Mouse (Mus musculus) B cell, adult 2 months (primary cell): Measurements from ENCODE around the gene Dnah14.

Experiments used
- DNase-seq, 2 experiments: peaks; one replicate each; pipeline ENCODE4 v3.0.0; 2022

The Dnah14 gene

DNA sequence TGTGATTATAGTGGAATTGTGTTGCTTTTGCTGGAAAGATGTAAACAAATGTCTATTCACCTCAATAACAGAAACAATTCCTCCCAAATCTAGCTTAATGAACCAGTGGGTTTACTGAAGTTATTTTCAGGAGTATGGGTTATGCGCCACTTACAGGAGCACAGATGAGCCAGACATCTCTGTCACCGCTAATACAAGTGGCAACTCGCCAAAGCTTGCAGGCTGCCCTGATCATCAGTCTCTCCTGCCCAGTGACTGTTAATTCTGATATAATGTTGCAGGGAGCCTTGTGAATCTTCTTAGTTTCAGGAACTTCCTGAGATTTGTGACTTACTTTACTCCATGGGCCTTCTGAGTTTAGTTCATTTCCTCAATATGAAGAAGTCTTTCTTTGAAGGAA lies 223.6 kb downstream of the Dnah14 start:
- no peak for DNase-seq

DNA sequence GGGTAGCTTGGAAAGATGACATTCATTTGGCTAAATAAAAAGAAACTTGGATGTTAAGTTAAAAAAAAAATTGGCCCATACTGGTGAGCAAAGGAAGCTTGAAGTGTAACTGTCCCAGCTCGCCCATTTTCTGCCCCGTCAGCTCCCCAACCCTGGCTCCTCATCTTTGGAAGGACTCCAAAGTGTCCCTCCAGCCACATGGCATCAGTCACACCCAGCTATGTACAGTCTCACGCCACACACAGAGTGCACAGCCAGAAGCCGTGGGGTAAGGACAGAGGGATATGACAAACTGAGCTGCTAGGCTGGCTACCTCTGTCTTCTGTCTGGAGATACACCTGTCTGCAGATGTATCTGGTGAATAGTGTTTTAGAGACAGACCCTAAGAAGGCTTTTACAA lies 224.3 kb downstream of the Dnah14 start:
- DNase-seq, result no peak

DNA sequence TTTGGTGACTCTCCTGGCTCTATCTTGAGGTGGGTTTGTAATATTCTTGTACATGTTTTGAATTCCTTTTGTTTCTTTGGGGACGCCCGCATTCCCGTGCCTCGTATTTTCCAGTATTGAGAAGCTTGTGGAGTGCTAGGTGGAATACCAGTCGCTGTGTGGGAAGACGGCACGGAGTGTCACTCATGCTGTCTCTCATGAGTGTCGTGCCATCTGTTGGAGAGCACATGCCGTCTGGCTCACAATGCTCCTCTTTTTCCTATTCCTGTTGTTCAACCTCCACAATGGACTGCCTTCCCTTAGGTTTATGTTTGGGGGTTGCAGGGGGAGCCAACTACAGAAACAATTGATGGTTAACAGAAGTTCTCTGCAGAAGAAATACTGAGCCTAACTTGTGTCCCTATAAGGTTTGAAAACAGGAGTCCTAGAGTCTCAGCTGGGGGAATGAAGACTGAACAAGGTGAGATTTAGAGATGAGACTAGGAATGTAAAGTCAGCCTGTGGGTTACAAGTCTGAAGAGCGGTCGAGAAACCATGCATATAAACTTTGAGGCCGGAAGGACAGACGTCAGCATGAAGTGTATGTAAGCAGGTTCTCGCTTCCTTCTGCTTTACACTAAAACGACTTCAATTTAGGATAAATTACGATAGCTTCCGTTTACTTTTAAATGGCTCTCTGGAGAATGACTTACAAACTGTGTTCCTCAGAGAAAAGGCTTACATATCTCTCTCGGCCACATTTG lies 235.3 kb downstream of the Dnah14 start:
- DNase-seq, result no peak

DNA sequence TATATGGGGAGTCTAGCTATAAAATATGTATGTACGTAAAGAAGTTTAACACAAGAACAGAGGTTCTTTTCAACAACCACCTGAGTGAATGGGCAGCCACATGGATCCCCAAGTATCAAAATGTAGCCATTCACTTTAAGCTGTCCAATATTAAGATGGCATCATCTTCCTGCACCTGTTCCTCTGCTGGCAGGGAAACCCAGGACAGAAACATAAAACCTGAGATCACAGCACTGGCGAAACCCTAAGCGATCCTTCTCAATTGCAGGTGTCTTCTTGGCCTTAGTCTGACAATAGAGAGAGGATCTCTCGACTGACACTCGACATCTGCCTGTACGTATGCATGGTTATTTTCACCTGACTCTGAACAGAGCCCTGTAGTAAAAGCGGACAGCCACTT lies 250.4 kb downstream of the Dnah14 start:
- no peak for DNase-seq

DNA sequence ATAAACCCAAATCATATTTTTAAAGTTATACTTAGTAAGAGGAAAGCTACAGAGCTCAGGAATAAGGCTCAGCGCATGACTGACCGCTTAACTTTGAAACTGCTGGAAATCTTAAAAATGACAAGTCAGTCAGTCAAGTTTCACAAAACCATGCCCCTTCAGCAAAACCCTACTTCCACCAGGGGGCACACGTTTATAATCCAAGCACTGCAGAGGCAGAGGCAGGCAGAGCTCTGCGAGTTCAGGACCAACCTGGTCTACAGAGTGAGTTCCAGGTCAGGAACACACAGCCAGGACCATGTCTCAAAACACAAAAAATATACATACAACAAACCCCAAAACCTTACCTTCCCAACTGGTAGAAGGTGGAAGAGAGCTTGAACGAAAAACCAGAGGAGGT lies 252.0 kb downstream of the Dnah14 start:
- DNase-seq, result peak; percentile 80 to 83

DNA sequence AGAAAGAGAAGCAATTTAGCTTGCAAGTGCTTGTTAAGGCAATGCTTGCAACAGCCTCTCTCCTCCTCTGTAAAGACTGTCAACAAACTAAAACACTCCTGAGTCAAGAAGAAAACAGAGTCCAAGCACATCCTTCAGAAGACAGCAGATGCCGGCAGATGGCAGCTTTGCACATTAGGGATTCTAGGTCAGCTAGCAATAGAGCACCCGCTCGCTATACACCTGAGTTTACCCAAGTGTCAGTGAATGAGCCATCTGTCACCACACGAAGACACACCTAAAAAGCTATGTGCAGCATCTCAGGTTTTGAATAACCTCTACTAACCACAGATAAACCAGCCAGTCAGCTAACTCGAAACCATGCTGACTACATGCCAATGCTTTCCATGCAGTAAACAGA lies 256.4 kb downstream of the Dnah14 start:
- no peak for DNase-seq

DNA sequence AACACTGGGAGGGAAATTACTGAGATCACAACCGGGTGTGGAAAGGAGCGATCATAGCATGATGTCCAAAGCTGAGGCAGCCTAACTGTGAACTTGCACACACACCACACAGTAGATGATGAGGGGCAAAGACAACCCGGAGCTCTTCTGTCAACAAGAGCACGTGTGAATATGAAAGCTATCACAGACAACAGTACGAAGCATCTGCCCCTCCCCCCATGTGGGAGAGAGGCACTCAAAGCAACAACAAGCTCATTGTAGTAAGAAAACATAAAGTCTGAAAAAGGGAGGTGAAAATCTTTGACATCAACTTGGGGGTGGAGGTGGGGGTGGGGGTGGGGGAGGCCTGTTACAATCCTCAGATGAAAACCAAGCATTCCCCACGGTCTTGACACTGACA lies 256.8 kb downstream of the Dnah14 start:
- no peak for DNase-seq

DNA sequence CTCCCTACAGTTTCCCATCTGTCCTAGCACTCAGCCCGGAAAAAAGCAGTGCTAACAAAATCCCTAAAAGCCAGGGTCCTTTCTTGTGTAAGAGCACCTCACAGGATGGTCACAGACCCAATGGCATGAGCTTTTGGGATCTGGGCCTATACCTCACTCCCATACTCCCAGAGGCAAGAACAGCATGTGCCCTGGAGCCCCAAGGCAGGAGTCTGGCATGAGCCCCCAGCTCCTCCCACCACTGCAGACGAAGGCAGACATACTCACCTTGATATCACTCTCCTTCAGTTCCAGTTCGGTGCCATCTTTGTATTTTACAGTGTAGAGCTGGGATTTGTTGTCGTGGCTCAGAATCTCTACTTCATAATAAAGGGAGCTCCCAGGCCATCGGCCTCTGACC lies 261.8 kb downstream of the Dnah14 start:
- no peak for DNase-seq

DNA sequence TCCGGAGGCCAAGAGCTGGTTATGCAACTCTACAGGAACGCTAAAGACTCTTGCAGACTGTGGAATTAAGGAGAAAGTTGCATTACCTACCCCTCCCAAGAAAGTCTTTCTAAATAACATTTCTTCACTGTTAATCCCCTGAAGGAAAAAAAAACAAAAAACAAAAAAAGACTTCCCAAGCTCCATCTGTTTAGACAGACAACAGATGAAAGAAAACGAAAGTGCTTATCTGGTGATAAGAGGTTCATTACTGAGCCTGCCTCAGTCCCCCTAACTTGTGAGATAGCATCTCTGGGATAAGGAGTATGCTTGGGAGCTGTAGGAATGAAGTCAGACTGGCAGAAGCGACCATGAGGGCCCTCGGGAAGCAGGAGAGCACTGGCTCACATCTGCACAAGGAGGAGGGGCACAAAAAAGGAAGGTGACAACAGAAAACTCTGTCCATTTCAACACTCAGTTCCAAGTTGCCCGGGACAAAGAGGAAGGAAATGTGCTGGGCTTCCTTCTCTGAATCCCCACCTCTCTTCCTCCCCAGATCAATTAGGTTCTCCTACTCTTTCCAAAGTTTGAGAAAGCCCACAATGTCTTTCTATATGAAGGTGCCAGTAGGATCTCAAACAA lies 263.5 kb downstream of the Dnah14 start:
- no peak for DNase-seq

DNA sequence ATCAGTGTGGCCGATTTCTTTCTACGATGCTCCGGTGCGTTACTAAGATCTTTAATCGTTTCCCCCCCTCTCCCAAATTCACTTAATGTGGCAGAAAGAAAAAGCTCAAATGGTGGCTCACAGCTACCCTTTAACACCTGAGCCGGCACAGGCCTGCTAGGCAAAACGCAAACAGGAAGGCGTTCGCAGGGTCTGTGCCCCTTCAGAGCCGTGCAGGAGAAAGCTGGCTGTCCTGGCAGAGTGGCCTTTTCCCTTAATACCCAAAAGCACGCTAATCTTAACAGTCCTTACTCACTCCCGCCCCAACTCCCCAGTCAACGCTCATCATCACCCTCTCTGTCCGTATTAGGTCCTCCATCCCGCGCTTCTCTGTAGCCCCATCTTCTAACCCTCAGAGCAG lies 265.0 kb downstream of the Dnah14 start:
- no peak for DNase-seq

DNA sequence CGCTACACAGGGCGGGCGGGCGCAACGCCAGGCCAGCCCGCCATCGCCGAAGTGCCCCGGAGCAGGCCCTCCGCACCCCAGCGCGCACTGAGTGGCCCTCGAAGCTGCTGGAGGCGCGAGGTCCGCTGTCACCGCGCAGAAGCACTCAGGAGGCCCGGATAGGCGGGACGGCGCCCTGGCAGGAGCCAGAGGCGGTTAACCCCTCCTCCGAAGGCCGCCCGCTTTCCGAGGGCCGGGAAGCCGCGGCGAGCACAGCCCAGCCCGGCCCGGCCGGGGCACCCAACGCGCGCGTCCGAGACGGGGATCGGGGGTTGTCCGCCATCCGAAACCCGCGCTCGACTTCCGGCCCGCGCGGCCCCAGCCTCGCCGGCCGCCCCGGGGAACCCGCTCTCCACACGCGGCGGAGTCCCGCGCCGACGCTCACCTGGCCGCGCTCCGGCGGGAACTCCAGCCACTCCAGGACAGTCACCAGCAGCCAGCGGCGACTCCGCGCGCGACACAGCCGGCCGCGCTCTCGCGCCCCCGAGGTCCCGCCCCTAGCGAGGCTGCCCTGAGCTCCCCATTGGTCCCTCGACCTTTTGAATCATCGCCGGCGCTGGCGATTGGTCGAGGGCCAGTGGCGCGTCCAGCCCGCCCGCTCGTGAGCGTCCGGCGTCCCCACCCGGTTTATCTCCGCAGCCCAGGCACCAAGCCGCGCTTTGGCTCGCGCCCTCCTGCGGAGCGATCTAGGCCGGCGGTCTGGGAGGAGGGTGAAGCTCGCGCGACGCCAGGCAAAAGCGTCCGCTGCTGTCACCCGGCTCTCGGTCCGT lies 265.7 kb downstream of the Dnah14 start:
- DNase-seq, result peak; percentile 92 to 93

DNA sequence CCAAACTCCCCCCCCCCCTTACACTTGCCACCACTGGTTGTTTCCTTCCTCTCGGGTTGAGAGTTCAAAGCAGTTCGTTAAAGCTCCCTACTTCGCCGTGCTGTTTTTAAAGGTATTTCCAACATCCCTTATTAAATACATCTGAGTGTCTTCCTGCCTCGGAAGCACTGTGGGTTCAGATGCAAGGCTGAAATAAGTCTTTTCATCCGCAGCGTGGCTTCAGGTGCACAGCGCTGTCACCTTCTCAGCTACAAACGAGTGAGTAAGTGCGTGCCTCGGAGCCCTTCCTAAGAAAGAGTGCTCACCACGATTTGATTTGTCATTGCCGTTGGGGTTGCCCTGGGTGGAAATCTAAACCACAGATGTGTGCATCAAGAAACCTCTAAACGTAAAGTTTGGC lies 266.4 kb downstream of the Dnah14 start, which contains the start of gene Lbr:
Gene Lbr, minus strand, starts transcription at position 266 of the 400 bp plus-strand sequence.
- peak in 1 of 2 experiments; percentile 41 for DNase-seq

DNA sequence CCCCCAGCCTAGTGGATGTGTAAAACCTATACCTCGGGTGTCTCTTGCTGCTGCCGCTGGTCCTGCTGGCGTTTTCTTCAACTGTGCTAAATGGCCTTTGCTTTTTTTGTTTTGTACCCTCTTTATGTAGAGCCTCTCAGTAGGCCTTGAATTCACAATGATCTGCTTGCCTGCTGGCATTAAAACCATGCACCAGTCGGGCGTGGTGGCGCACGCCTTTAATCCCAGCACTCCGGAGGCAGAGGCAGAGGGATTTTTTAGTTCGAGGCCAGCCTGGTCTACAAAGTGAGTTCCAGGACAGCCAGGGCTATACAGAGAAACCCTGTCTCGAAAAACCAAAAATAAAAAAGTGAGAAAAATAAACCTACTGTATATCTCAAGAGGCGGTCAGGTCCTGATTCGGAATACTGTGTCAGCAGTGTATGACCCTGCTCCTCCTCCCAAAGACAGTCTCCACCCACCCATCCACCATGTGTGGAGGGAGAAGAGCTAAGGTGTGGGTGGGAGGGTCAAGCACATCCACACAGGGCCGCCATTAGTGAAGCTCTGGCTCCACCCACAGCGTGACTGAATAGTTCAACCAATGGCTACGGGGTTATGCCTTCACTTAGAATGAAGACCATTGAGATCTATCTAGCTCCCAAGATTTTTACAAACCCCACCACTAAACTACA lies 268.7 kb downstream of the Dnah14 start:
- no peak for DNase-seq

DNA sequence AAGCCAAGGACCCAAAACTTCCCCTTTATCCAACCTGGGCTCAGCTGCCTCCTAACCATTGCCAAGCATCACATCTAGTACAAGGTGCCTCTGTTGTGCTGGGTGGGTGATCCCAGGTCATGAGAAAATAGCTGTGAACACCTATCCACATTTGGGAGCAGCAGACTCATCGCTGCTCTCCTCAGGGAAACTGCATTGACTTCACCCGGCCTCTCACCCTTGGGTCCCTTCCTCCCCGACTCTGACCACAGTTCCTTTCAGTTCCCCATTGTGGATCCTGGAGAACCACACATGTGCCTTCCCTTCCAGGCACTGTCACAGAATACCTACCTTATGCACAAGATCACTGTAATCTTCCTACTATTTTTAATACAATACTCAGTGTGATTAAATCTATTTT lies 269.4 kb downstream of the Dnah14 start:
- DNase-seq, result peak; percentile 31

DNA sequence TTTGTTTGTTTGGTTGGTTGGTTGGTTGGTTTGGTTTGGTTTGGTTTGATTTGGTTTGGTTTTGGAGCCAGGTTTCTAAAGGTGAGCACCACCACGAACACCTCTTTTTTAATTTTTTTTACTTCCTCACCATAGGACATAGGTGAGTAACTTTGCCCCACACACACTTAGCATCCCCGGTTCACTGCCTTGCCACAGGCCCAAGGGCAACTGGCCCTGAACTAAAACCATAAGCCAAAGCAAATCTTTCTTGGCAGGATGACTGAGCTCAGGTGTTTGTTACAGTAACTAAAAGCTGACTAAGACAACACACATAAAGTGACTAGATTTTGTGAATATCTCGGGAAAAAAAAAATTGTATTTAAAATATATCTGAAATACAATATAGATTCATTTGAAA lies 271.0 kb downstream of the Dnah14 start:
- DNase-seq, result peak; percentile 46 to 55

DNA sequence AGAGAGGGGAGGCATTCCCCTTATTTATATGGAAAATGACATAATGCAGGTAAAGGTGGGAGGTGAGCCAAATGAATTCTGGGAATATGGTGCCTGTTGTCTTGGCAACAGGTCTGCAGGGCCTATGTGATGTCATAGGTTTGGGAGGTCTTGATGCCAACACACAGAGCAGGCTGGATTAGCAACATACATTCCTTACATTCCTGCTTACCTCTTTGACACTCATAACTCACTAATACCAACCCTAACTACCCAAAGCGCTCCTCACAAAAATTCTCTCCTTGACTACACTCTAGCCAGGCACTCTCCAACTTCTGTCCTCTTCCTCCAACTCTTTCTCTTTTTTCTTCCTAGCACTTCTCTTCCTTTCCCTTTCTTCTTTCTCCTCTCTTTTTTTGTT lies 271.9 kb downstream of the Dnah14 start:
- DNase-seq, result no peak

DNA sequence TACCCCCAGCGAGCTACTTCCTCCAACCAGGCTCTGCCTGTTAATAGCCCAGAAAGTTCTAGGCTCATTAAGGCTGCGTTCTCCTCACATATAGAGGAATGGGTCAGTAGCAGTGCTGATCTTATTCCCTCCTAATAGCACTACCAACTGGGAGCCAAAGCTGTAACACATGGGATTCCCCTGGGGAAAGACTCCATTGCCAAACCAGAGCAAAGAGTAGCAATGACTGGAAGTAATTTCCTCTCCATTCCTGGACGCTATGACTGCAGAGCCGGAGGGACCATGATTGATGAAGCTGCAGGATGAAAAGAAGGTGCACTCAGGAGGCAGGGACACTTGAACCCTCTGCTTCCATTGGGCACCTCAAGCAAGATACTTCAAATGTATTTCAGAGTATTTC lies 274.1 kb downstream of the Dnah14 start:
- no peak for DNase-seq

DNA sequence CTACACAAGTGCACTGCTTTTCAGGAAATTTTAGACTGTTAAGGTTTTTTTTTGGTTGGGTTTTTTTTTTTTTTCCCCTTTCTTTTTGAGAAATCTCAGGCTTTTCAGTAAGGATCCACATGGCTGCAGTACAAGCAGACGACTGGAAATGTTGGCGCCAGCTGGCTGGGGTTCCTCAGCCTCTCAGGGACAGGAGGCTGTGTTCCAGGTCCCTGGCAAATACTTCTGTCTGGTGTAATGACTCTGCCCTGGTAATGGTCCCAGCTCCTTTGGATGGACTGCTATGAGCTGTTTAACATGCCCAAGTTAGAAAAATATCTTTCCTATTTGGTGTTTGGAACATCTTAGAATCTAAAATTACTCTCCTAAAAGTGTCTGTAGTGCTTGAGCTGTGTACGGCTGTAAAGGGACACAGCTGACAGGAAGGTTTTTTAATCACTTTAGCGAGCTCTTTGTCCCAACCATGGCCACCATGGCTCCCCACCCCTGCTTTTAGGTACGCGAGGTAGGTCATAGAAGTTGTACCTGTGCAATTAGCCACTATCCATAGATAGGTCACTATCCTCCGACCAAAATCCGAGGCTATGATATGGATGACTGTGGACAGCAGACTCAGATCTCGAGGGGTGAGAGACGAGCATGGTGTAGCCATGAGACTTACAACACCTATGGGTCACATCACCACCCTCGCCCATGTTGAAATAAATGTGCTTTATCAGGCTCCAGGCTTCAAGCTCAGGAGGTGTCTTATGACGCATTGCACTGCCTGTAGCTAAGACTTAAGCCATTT lies 275.4 kb downstream of the Dnah14 start:
- no peak for DNase-seq

DNA sequence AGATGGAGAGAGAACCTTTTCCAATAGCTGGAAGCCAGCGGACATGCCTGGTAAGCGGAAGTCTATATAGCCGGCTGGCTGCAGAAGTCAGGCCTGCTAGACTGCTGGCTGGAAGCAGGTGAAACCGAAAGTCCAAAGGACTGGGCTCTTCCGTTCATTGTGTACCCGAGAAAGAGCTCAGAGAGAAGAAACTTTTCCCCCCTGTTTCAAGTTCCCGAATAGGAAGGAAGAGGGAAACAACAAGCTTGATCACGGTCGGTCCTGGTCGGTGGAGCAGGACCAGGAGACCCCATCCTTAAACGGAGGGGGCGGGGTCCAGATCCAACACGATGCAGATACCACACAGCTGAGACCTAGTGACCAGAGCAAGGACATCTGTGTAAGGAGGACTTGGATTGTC lies 276.1 kb downstream of the Dnah14 start:
- DNase-seq, result peak; percentile 60 to 63

DNA sequence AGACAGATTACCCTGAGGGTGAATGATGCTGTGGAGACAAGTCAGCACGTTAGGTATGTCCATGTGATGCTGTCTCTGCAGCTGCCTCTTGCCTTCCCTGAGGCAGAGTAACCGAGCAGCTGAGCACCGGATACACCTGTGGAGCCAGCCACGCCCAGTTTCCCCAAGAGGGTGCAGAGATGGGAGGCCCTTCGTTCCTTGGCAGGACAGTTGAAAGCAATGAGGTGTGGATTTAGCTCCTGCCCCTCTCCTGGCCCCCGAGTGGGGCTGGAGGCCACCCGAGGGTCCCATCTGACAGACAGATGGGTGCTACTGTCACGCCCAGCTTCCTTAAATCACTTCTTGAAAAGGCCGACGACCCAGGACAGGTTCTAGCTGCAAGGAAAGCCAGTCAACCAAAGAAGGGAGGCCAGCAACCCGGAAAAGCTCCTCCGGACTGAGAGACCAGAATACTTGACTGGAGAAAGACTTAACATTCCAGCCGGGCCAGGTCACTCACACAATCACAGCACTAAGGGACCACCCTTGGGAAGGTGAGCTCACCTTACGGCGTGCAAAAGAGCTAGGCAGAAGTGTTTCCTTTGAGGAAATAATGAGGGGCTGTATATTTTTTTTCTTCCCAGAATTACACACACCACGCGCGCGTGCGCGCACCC lies 276.9 kb downstream of the Dnah14 start:
- DNase-seq, result peak; percentile 89 to 90

DNA sequence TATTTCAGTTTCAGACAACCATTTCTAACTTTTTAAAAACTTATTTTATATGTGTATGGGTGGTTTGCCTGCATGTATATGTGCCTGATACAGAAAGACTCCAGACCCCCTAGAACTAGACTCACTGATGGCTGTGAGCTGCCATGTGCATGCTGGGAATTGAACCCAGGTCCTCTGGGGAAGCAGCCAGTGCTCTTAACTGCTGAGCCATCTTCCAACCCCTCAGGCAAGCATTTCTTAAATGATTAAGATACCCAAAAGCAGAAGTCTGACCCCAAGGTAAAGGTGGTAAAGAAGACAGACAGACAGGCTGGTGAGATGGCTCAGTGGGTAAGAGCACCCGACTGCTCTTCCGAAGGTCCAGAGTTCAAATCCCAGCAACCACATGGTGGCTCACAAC lies 278.5 kb downstream of the Dnah14 start:
- no peak for DNase-seq

DNA sequence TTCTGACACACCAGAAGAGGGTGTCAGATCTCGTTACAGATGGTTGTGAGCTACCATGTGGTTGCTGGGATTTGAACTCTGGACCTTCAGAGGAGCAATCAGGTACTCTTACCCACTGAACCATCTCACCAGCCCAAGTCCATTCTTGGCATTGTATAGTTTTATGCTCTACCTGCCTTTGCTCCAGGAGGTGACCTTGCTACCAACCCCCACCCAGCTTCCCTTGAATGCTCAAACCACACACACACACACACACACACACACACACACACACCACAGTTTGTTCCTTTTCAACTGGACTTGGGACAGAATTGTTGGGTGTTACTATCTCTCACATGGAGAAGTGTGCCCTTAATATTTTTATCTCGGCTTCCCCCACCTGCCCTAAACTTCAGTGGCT lies 280.0 kb downstream of the Dnah14 start:
- no peak for DNase-seq
